Mouse (Mus musculus): ENCODE measurements around the gene Cbx4. TPM values are rescaled to one million over a fixed set of nuclear protein-coding genes. Genes with fewer than 3 reads are reported as not detected.
A peak's percentile ranks its signal among the peaks of the same experiment; 100 is the strongest.

The Cbx4 gene
- total and polyA plus RNA-seq, 3 experiments, result 4.7 to 12.3 (median 8.1) TPM

- peak; percentile 55 to 65 for DNase-seq
Observed at GRCm38 (mm10) chr11:119036934-119037779, 48.9 kb downstream of the Cbx4 start.

GRCm38 (mm10) chr11:119036447-119036846 is 49.6 kb downstream of the Cbx4 start:
- no peaks in the 10 kb centered on the region for H3K79me2 ChIP-seq (replicated peaks; ENCODE audit: control insufficient read depth, insufficient read depth, low read length)
- peaks cover 7% of the 10 kb centered on the region for H3K4me1 ChIP-seq (ENCODE audit: control insufficient read depth, insufficient read depth, low read length)
- TF ChIP-seq EP300 (IDR thresholded peaks at IDR 0.05; ENCODE audit: insufficient read depth, low read depth, low read length), result no peak
- TF ChIP-seq POLR2A (IDR thresholded peaks at IDR 0.05; ENCODE audit: insufficient read depth, low read depth, low read length), result no peak
- TF ChIP-seq CTCF (IDR thresholded peaks at IDR 0.05), result no peak
- no peak overlapping the region for H3K9ac ChIP-seq (ENCODE audit: low read depth, low read length)
- no peak for DNase-seq
- no peaks in the 10 kb centered on the region for H3K36me3 ChIP-seq (ENCODE audit: control insufficient read depth, insufficient read depth, low read length)
- WGBS, result 33% methylated on average over 15 of the region's 15 CpGs
- intact Hi-C loops (cut with DNase I), result no loop called here
- peaks cover 3% of the 10 kb centered on the region for H3K27me3 ChIP-seq (ENCODE audit: control insufficient read depth, insufficient read depth, low read length)
- no peak overlapping the region for H3K4me3 ChIP-seq
- no peak overlapping the region for H3K27ac ChIP-seq

More at GRCm38 (mm10) chr11:119036934-119037779, 48.9 kb downstream of the Cbx4 start:
- H3K36me3 ChIP-seq (ENCODE audit: control insufficient read depth, insufficient read depth, low read length), result no peaks in the 10 kb centered on the region
- peaks cover 9% of the 10 kb centered on the region for H3K4me1 ChIP-seq (ENCODE audit: control insufficient read depth, insufficient read depth, low read length)
- no peaks in the 10 kb centered on the region for H3K79me2 ChIP-seq (replicated peaks; ENCODE audit: control insufficient read depth, insufficient read depth, low read length)
- H3K9ac ChIP-seq (ENCODE audit: low read depth, low read length), result peak overlapping the region; percentile 22
- H3K4me3 ChIP-seq, result peak overlapping the region; percentile 53
- H3K27ac ChIP-seq, result no peak overlapping the region; the same call in 1 of the 2 replicates
- peaks cover 9% of the 10 kb centered on the region for H3K27me3 ChIP-seq (ENCODE audit: control insufficient read depth, insufficient read depth, low read length)
- intact Hi-C loops (cut with DNase I), result no loop called here
- TF ChIP-seq POLR2A (IDR thresholded peaks at IDR 0.05; ENCODE audit: insufficient read depth, low read depth, low read length) (no peak), CTCF (IDR thresholded peaks at IDR 0.05) (no peak), EP300 (IDR thresholded peaks at IDR 0.05; ENCODE audit: insufficient read depth, low read depth, low read length) (no peak)
- 19% methylated on average over 57 of the region's 57 CpGs for WGBS

GRCm38 (mm10) chr11:119035686-119036165 is 50.3 kb downstream of the Cbx4 start:
- peaks cover 7% of the 10 kb centered on the region for H3K4me1 ChIP-seq (ENCODE audit: control insufficient read depth, insufficient read depth, low read length)
- H3K27ac ChIP-seq, result no peak overlapping the region
- TF ChIP-seq POLR2A (IDR thresholded peaks at IDR 0.05; ENCODE audit: insufficient read depth, low read depth, low read length) (no peak), CTCF (IDR thresholded peaks at IDR 0.05) (no peak), EP300 (IDR thresholded peaks at IDR 0.05; ENCODE audit: insufficient read depth, low read depth, low read length) (no peak)
- intact Hi-C loops (cut with DNase I), result no loop called here
- no peak for DNase-seq
- H3K79me2 ChIP-seq (replicated peaks; ENCODE audit: control insufficient read depth, insufficient read depth, low read length), result no peaks in the 10 kb centered on the region
- H3K4me3 ChIP-seq, result no peak overlapping the region
- H3K9ac ChIP-seq (ENCODE audit: low read depth, low read length), result no peak overlapping the region
- H3K27me3 ChIP-seq (ENCODE audit: control insufficient read depth, insufficient read depth, low read length), result peaks cover 3% of the 10 kb centered on the region
- 28% methylated on average over 21 of the region's 21 CpGs for WGBS
- no peaks in the 10 kb centered on the region for H3K36me3 ChIP-seq (ENCODE audit: control insufficient read depth, insufficient read depth, low read length)

GRCm38 (mm10) chr11:119035094-119035685 is 50.8 kb downstream of the Cbx4 start:
- peaks cover 5% of the 10 kb centered on the region for H3K4me1 ChIP-seq (ENCODE audit: control insufficient read depth, insufficient read depth, low read length)
- 20% methylated on average over 21 of the region's 21 CpGs for WGBS
- TF ChIP-seq POLR2A (IDR thresholded peaks at IDR 0.05; ENCODE audit: insufficient read depth, low read depth, low read length), result no peak
- no peak for TF ChIP-seq EP300 (IDR thresholded peaks at IDR 0.05; ENCODE audit: insufficient read depth, low read depth, low read length)
- TF ChIP-seq CTCF (IDR thresholded peaks at IDR 0.05), result no peak
- intact Hi-C loops (cut with DNase I), result no loop called here
- no peak for DNase-seq
- H3K4me3 ChIP-seq, result no peak overlapping the region
- peaks cover 3% of the 10 kb centered on the region for H3K27me3 ChIP-seq (ENCODE audit: control insufficient read depth, insufficient read depth, low read length)
- H3K79me2 ChIP-seq (replicated peaks; ENCODE audit: control insufficient read depth, insufficient read depth, low read length), result no peaks in the 10 kb centered on the region
- H3K9ac ChIP-seq (ENCODE audit: low read depth, low read length), result no peak overlapping the region
- H3K36me3 ChIP-seq (ENCODE audit: control insufficient read depth, insufficient read depth, low read length), result no peaks in the 10 kb centered on the region
- H3K27ac ChIP-seq, result no peak overlapping the region

- peaks cover 3% of the 10 kb centered on the region for H3K27me3 ChIP-seq (ENCODE audit: control insufficient read depth, insufficient read depth, low read length)
- no peak for TF ChIP-seq CTCF (IDR thresholded peaks at IDR 0.05)
- no peak for TF ChIP-seq EP300 (IDR thresholded peaks at IDR 0.05; ENCODE audit: insufficient read depth, low read depth, low read length)
- no peak for TF ChIP-seq POLR2A (IDR thresholded peaks at IDR 0.05; ENCODE audit: insufficient read depth, low read depth, low read length)
- no peaks in the 10 kb centered on the region; the same call in 1 of the 2 replicates for H3K4me1 ChIP-seq (ENCODE audit: control insufficient read depth, insufficient read depth, low read length)
- H3K27ac ChIP-seq, result no peak overlapping the region
- no peaks in the 10 kb centered on the region for H3K36me3 ChIP-seq (ENCODE audit: control insufficient read depth, insufficient read depth, low read length)
- no peak for DNase-seq
- no peaks in the 10 kb centered on the region for H3K79me2 ChIP-seq (replicated peaks; ENCODE audit: control insufficient read depth, insufficient read depth, low read length)
- 9% methylated on average over 19 of the region's 19 CpGs for WGBS
- no peak overlapping the region for H3K9ac ChIP-seq (ENCODE audit: low read depth, low read length)
- intact Hi-C loops (cut with DNase I), result loop anchor here (1.0 kb wide), 1 partner anchor 156 kb away; no protein-coding TSS in a partner anchor
- H3K4me3 ChIP-seq, result peak overlapping the region; percentile 40
Observed at GRCm38 (mm10) chr11:119034635-119035034, 51.4 kb downstream of the Cbx4 start.
